Mouse (Mus musculus) granulocyte monocyte progenitor cell, adult 5-6 weeks (primary cell): ENCODE data around the gene Creb5. TPM values are rescaled to one million over a fixed set of nuclear protein-coding genes. Genes with fewer than 3 reads are reported as not detected.

Experiments
- ATAC-seq: replicated peaks from 2 replicates; pipeline ENCODE4 v1.8.0; 2016; ENCODE audit warnings: mild to moderate bottlenecking, moderate TSS enrichment, inconsistent platforms; ENCODE audit not compliant: poor library complexity, severe bottlenecking
- total RNA-seq, 2 experiments: library from RNA; stranded (forward) in 1 of 2; stranded (reverse) in 1 of 2; fragments of 200-712, 200-1000 nt in 1 of 2; fragments of >200 nt in 1 of 2; fragmentation: Nextera tagmentation in 1 of 2; gene quantifications; 2 replicates each; pipeline ENCODE4 v1.2.3; 2014 to 2017

Gene Creb5
- total RNA-seq, 2 experiments from 2014 or later = 0.15 TPM; not detected in 1

- ATAC-seq = no peak
Measured at GRCm38 (mm10) chr6:53409183-53409582, 122.1 kb downstream of the Creb5 start.

- no peak for ATAC-seq
Measured at GRCm38 (mm10) chr6:53421345-53421744, 134.3 kb downstream of the Creb5 start.

- no peak for ATAC-seq
Measured at GRCm38 (mm10) chr6:53429368-53429767, 142.3 kb downstream of the Creb5 start.

- no peak for ATAC-seq
Measured at GRCm38 (mm10) chr6:53429891-53430290, 142.8 kb downstream of the Creb5 start.

GRCm38 (mm10) chr6:53445862-53446460, 158.9 kb downstream of the Creb5 start:
- peak; percentile 64 for ATAC-seq

GRCm38 (mm10) chr6:53447479-53447878, 160.4 kb downstream of the Creb5 start:
- ATAC-seq = peak; percentile 49

- peak; percentile 64 for ATAC-seq
Measured at GRCm38 (mm10) chr6:53448317-53448870, 161.3 kb downstream of the Creb5 start.

- ATAC-seq = no peak
Measured at GRCm38 (mm10) chr6:53449437-53450173, 162.5 kb downstream of the Creb5 start.

GRCm38 (mm10) chr6:53450494-53450893, 163.4 kb downstream of the Creb5 start:
- ATAC-seq = no peak

- ATAC-seq = no peak
Measured at GRCm38 (mm10) chr6:53452240-53452639, 165.2 kb downstream of the Creb5 start.

- peak; percentile 38 for ATAC-seq
Measured at GRCm38 (mm10) chr6:53455442-53455841, 168.4 kb downstream of the Creb5 start.

GRCm38 (mm10) chr6:53456111-53456510, 169.0 kb downstream of the Creb5 start:
- no peak for ATAC-seq

GRCm38 (mm10) chr6:53459995-53460747, 173.1 kb downstream of the Creb5 start:
- peak; percentile 89 for ATAC-seq

- ATAC-seq = no peak
Measured at GRCm38 (mm10) chr6:53461056-53461455, 174.0 kb downstream of the Creb5 start.

GRCm38 (mm10) chr6:53461775-53462770, 175.0 kb downstream of the Creb5 start:
- no peak for ATAC-seq

- ATAC-seq = no peak
Measured at GRCm38 (mm10) chr6:53462802-53463201, 175.7 kb downstream of the Creb5 start.

- ATAC-seq = no peak
Measured at GRCm38 (mm10) chr6:53463261-53463813, 176.3 kb downstream of the Creb5 start.

GRCm38 (mm10) chr6:53469204-53469603, 182.1 kb downstream of the Creb5 start:
- ATAC-seq = no peak

- ATAC-seq = no peak
Measured at GRCm38 (mm10) chr6:53469703-53470102, 182.6 kb downstream of the Creb5 start.
